Mouse (Mus musculus): Measurements from ENCODE around the gene Plin1. TPM values are rescaled to one million over a fixed set of nuclear protein-coding genes. Genes with fewer than 3 reads are reported as not detected.

Gene Plin1
- total and polyA plus RNA-seq, 2 experiments from 2014 or later: 0.11 TPM; not detected in 1

DNA sequence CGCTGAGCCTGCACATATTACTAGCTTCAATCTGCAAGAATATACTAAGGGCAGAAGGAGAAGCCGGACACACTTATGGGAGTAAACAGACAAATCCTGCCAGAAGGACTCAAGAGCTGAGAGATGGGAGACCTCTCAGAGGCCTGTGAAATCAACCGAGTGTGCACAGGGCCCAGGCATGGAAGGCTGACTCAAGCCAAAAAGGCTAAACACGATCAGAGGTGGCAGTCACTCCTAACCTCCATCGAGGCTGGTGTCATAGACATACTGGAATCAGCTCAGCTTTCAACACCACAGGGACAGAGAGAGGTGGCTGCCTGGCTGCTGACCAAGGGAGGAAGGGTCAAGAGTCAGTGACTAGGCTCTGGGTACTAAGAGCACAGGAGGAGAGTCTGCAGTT lies 27.5 kb downstream of the Plin1 start:
- peaks cover 9% of the 10 kb centered on the region for H3K36me3 ChIP-seq (replicated peaks; ENCODE audit: control insufficient read depth, insufficient read depth, low read length)
- no peaks in the 10 kb centered on the region for H3K9me3 ChIP-seq (replicated peaks; ENCODE audit: control insufficient read depth, low read length)
- H3K9ac ChIP-seq (replicated peaks; ENCODE audit: low read depth, low read length): no peak overlapping the region
- H3K4me1 ChIP-seq (ENCODE audit: control insufficient read depth, insufficient read depth): no peaks in the 10 kb centered on the region
- H3K4me3 ChIP-seq (ENCODE audit: low read depth, low read length): no peak overlapping the region
- H3K4me2 ChIP-seq (ENCODE audit: low read depth, low read length): no peak overlapping the region
- ATAC-seq (ENCODE audit: insufficient read depth, low read depth) (no peak), DNase-seq (ENCODE audit: low spot score) (no peak)
- WGBS: 54% methylated on average over 5 of the region's 5 CpGs
- peaks cover 12% of the 10 kb centered on the region; the same call in 1 of the 2 replicates for H3K27me3 ChIP-seq (ENCODE audit: control insufficient read depth, insufficient read depth, low read length)
- H3K27ac ChIP-seq (ENCODE audit: low read depth): no peak overlapping the region
- TF ChIP-seq CTCF (IDR thresholded peaks at IDR 0.05; ENCODE audit: low read depth): no peak
- TF ChIP-seq EP300 (IDR thresholded peaks at IDR 0.05; ENCODE audit: low read depth): no peak

DNA sequence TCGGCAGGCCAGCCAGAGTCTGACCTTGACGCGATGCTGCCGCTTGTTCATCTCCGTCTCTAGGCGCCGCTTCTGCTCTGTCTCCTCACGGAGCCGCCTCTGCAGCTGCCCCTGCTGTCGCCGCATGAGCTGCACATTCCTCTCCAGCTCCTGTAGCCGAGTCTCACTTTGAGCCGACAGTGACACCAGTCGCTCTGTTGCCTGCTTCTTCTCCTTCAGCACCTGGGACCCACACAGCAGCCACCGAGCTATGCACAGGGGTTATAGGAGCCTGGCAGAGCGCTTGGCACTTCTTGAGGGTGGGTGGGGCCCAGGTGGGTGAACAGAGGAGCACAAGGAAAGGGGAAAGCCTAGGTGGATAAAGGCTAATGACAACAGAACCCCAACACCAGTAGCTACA lies 29.9 kb downstream of the Plin1 start:
- 62% methylated on average over 16 of the region's 16 CpGs for WGBS
- Histone ChIP-seq H3K4me2 (ENCODE audit: low read depth, low read length) (no peak overlapping the region), H3K4me1 (ENCODE audit: control insufficient read depth, insufficient read depth) (no peaks in the 10 kb centered on the region), H3K27me3 (ENCODE audit: control insufficient read depth, insufficient read depth, low read length) (no peaks in the 10 kb centered on the region), H3K9ac (replicated peaks; ENCODE audit: low read depth, low read length) (no peak overlapping the region), H3K27ac (ENCODE audit: low read depth) (no peak overlapping the region), H3K4me3 (ENCODE audit: low read depth, low read length) (no peak overlapping the region), H3K9me3 (replicated peaks; ENCODE audit: control insufficient read depth, low read length) (no peaks in the 10 kb centered on the region), H3K36me3 (replicated peaks; ENCODE audit: control insufficient read depth, insufficient read depth, low read length) (peaks cover 25% of the 10 kb centered on the region)
- DNase-seq (ENCODE audit: low spot score): peak; percentile 26
- TF ChIP-seq CTCF (IDR thresholded peaks at IDR 0.05; ENCODE audit: low read depth) (no peak), EP300 (IDR thresholded peaks at IDR 0.05; ENCODE audit: low read depth) (no peak)
- ATAC-seq (ENCODE audit: insufficient read depth, low read depth): peak; percentile 30; the same call in 1 of the 2 replicates

DNA sequence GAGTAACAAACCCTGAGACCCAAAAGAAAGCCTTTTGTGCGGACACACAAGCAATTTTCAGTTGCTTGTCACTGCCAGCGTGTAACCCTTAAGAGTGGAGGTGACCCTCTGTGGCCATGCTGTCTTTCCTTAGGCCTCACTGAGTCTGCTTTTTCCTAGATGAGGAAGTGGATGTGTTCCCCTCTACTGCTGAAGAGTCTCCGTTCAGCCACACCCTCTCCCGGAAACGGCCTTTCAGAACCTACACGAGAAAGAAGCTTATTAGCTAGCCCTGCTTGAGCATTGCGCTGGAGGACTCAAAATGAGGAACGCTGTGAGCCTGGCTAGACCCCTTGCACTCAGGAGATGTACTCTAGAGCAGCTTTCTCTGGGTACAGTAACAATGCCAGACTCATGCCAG lies 36.2 kb downstream of the Plin1 start:
- ATAC-seq (ENCODE audit: insufficient read depth, low read depth) (no peak), DNase-seq (ENCODE audit: low spot score) (no peak)
- no peak overlapping the region for H3K4me2 ChIP-seq (ENCODE audit: low read depth, low read length)
- H3K4me3 ChIP-seq (ENCODE audit: low read depth, low read length): no peak overlapping the region
- H3K36me3 ChIP-seq (replicated peaks; ENCODE audit: control insufficient read depth, insufficient read depth, low read length): peaks cover 70% of the 10 kb centered on the region
- no peak overlapping the region for H3K9ac ChIP-seq (replicated peaks; ENCODE audit: low read depth, low read length)
- H3K4me1 ChIP-seq (ENCODE audit: control insufficient read depth, insufficient read depth): no peaks in the 10 kb centered on the region
- TF ChIP-seq EP300 (IDR thresholded peaks at IDR 0.05; ENCODE audit: low read depth) (no peak), CTCF (IDR thresholded peaks at IDR 0.05; ENCODE audit: low read depth) (no peak)
- H3K9me3 ChIP-seq (replicated peaks; ENCODE audit: control insufficient read depth, low read length): no peaks in the 10 kb centered on the region
- 82% methylated on average over 8 of the region's 8 CpGs for WGBS
- no peak overlapping the region for H3K27ac ChIP-seq (ENCODE audit: low read depth)
- no peaks in the 10 kb centered on the region for H3K27me3 ChIP-seq (ENCODE audit: control insufficient read depth, insufficient read depth, low read length)

DNA sequence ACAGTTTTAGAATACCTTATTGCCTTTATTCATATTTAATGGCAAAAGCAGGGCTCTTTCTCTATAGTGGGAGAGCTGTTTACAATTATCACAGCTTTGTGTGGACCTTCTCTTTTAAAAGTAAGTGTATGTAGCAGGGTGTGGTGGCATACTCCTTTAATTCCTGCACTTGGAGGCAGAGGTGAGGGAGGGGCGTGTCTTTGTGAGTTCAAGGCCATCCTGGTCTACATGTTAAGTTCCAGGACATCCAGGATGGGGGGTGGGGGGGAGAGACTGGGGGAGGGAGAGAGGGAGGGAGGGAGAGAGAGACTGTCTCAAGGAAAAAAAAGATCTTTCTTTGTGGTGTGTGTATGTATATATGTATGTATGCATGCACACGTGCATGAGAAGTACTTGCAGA lies 52.5 kb downstream of the Plin1 start:
- WGBS: 89% methylated on average over 2 of the region's 2 CpGs
- no peak for ATAC-seq (ENCODE audit: insufficient read depth, low read depth)

GRCm38 (mm10) chr7:79679186-79679585 lies 53.5 kb downstream of the Plin1 start:
- TF ChIP-seq CTCF (IDR thresholded peaks at IDR 0.05; ENCODE audit: low read depth): peak; percentile 35
- TF ChIP-seq EP300 (IDR thresholded peaks at IDR 0.05; ENCODE audit: low read depth): no peak
- ATAC-seq (ENCODE audit: insufficient read depth, low read depth): no peak

More for the DNA sequence above, 52.5 kb downstream of the Plin1 start:
- Histone ChIP-seq H3K27ac (ENCODE audit: low read depth) (no peak overlapping the region), H3K9me3 (replicated peaks; ENCODE audit: control insufficient read depth, low read length) (no peaks in the 10 kb centered on the region), H3K27me3 (ENCODE audit: control insufficient read depth, insufficient read depth, low read length) (no peaks in the 10 kb centered on the region), H3K9ac (replicated peaks; ENCODE audit: low read depth, low read length) (no peak overlapping the region), H3K4me1 (ENCODE audit: control insufficient read depth, insufficient read depth) (no peaks in the 10 kb centered on the region), H3K4me3 (ENCODE audit: low read depth, low read length) (no peak overlapping the region), H3K36me3 (replicated peaks; ENCODE audit: control insufficient read depth, insufficient read depth, low read length) (peaks cover 83% of the 10 kb centered on the region), H3K4me2 (ENCODE audit: low read depth, low read length) (no peak overlapping the region)
- DNase-seq (ENCODE audit: low spot score): no peak
- no peak for TF ChIP-seq CTCF (IDR thresholded peaks at IDR 0.05; ENCODE audit: low read depth)
- no peak for TF ChIP-seq EP300 (IDR thresholded peaks at IDR 0.05; ENCODE audit: low read depth)

DNA sequence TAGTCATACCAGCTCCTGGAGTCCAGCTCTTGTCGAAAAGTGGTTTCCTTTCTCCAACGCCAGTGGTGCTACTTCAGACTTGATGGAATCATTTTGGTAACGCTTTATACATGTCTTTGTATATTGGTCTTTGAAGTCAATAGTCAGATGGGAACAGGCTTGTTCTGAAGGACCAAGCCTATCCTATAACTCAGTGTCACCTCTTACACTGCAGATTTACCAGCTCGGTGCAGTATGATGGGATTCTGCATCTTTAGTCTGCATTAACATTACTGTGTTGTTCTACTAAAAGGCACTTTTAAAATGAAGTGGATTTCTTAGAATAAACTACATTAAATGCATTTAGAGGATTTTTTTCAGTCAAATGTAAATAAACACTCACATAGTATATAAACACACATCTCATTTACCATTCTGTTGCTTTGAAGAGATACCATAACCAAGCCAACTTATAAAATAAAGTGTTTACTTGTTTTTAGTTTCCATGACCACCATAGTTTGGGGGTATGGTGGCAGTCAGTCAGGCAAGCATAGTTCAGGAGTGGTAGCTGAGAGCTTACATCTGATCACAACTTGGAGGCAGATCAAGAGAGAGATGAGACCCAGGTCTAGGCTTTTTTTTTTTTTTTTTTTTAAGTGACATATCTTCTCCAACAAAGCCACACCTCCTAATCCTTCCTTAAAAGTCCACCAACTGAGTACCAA lies 61.7 kb downstream of the Plin1 start:
- no peak for ATAC-seq (ENCODE audit: insufficient read depth, low read depth)
- TF ChIP-seq EP300 (IDR thresholded peaks at IDR 0.05; ENCODE audit: low read depth): no peak
- TF ChIP-seq CTCF (IDR thresholded peaks at IDR 0.05; ENCODE audit: low read depth): no peak
- Histone ChIP-seq H3K27me3 (ENCODE audit: control insufficient read depth, insufficient read depth, low read length) (no peaks in the 10 kb centered on the region), H3K4me2 (ENCODE audit: low read depth, low read length) (no peak overlapping the region), H3K9me3 (replicated peaks; ENCODE audit: control insufficient read depth, low read length) (no peaks in the 10 kb centered on the region), H3K4me3 (ENCODE audit: low read depth, low read length) (no peak overlapping the region), H3K36me3 (replicated peaks; ENCODE audit: control insufficient read depth, insufficient read depth, low read length) (peaks cover 63% of the 10 kb centered on the region), H3K4me1 (ENCODE audit: control insufficient read depth, insufficient read depth) (no peaks in the 10 kb centered on the region), H3K27ac (ENCODE audit: low read depth) (no peak overlapping the region), H3K9ac (replicated peaks; ENCODE audit: low read depth, low read length) (no peak overlapping the region)
- WGBS: 94% methylated on average over 4 of the region's 4 CpGs
- DNase-seq (ENCODE audit: low spot score): no peak

More at GRCm38 (mm10) chr7:79679186-79679585, 53.5 kb downstream of the Plin1 start:
- no peak overlapping the region for H3K9ac ChIP-seq (replicated peaks; ENCODE audit: low read depth, low read length)
- no peak overlapping the region for H3K4me3 ChIP-seq (ENCODE audit: low read depth, low read length)
- no peaks in the 10 kb centered on the region for H3K9me3 ChIP-seq (replicated peaks; ENCODE audit: control insufficient read depth, low read length)
- DNase-seq (ENCODE audit: low spot score): no peak
- peaks cover 78% of the 10 kb centered on the region for H3K36me3 ChIP-seq (replicated peaks; ENCODE audit: control insufficient read depth, insufficient read depth, low read length)
- H3K4me1 ChIP-seq (ENCODE audit: control insufficient read depth, insufficient read depth): no peaks in the 10 kb centered on the region
- H3K27ac ChIP-seq (ENCODE audit: low read depth): no peak overlapping the region
- no peaks in the 10 kb centered on the region for H3K27me3 ChIP-seq (ENCODE audit: control insufficient read depth, insufficient read depth, low read length)
- H3K4me2 ChIP-seq (ENCODE audit: low read depth, low read length): no peak overlapping the region

Other genes starting within 250 kb of the Plin1 start
- gene Rhcg, start 115.2 kb downstream of the Plin1 start, total RNA-seq (2014; rRNA removed; ENCODE audit: low replicate concordance): 0.04 and 0.19 TPM in 2 replicates
- 0.40 and 0.44 TPM in 2 replicates for gene Rhcg, start 115.2 kb downstream of the Plin1 start, polyA plus RNA-seq (2015; fragmentation: Nextera tagmentation; extraction: Ambion mirVana)
- 2.2 and 4.2 TPM in 2 replicates for gene Ticrr, start 72.7 kb downstream of the Plin1 start, total RNA-seq (2014; rRNA removed; ENCODE audit: low replicate concordance)
- gene Ticrr, start 72.7 kb downstream of the Plin1 start, polyA plus RNA-seq (2015; fragmentation: Nextera tagmentation; extraction: Ambion mirVana): 0.74 and 1.2 TPM in 2 replicates
- 1.7 and 2.0 TPM in 2 replicates for gene Kif7, start 17.2 kb downstream of the Plin1 start, total RNA-seq (2014; rRNA removed; ENCODE audit: low replicate concordance)
- gene Kif7, start 17.2 kb downstream of the Plin1 start, polyA plus RNA-seq (2015; fragmentation: Nextera tagmentation; extraction: Ambion mirVana): 0.92 and 0.93 TPM in 2 replicates
- 0.04 and 3.4 TPM in 2 replicates for gene Pex11a, start 10.2 kb upstream of the Plin1 start, total RNA-seq (2014; rRNA removed; ENCODE audit: low replicate concordance)
- gene Pex11a, start 10.2 kb upstream of the Plin1 start, polyA plus RNA-seq (2015; fragmentation: Nextera tagmentation; extraction: Ambion mirVana): 9.4 and 11.6 TPM in 2 replicates
- gene Wdr93, start 10.3 kb upstream of the Plin1 start, total RNA-seq (2014; rRNA removed; ENCODE audit: low replicate concordance): not detected in 2 replicates
- gene Wdr93, start 10.3 kb upstream of the Plin1 start, polyA plus RNA-seq (2015; fragmentation: Nextera tagmentation; extraction: Ambion mirVana): 0.05 TPM in 1 of 2 replicates, not detected in the other
- gene Mesp1, start 60.9 kb upstream of the Plin1 start, total RNA-seq (2014; rRNA removed; ENCODE audit: low replicate concordance): not detected in 2 replicates
- not detected in 2 replicates for gene Mesp1, start 60.9 kb upstream of the Plin1 start, polyA plus RNA-seq (2015; fragmentation: Nextera tagmentation; extraction: Ambion mirVana)
- gene Mesp2, start 77.8 kb upstream of the Plin1 start, total RNA-seq (2014; rRNA removed; ENCODE audit: low replicate concordance): not detected in 2 replicates
- gene Mesp2, start 77.8 kb upstream of the Plin1 start, polyA plus RNA-seq (2015; fragmentation: Nextera tagmentation; extraction: Ambion mirVana): 0.10 and 0.11 TPM in 2 replicates
- gene Anpep, start 128.2 kb upstream of the Plin1 start, total RNA-seq (2014; rRNA removed; ENCODE audit: low replicate concordance): 13.4 and 15.6 TPM in 2 replicates
- gene Anpep, start 128.2 kb upstream of the Plin1 start, polyA plus RNA-seq (2015; fragmentation: Nextera tagmentation; extraction: Ambion mirVana): 6.9 and 8.3 TPM in 2 replicates
- gene Ap3s2, start 187.7 kb upstream of the Plin1 start, total RNA-seq (2014; rRNA removed; ENCODE audit: low replicate concordance): 9.8 and 11.9 TPM in 2 replicates
- 20.5 and 21.5 TPM in 2 replicates for gene Ap3s2, start 187.7 kb upstream of the Plin1 start, polyA plus RNA-seq (2015; fragmentation: Nextera tagmentation; extraction: Ambion mirVana)
- gene Arpin, start 202.5 kb upstream of the Plin1 start, total RNA-seq (2014; rRNA removed; ENCODE audit: low replicate concordance): 39.0 and 54.3 TPM in 2 replicates
- gene Arpin, start 202.5 kb upstream of the Plin1 start, polyA plus RNA-seq (2015; fragmentation: Nextera tagmentation; extraction: Ambion mirVana): 19.6 and 21.7 TPM in 2 replicates